Mouse (Mus musculus): ENCODE data around the gene Gm49369. TPM values are rescaled to one million over a fixed set of nuclear protein-coding genes. Genes with fewer than 3 reads are reported as not detected.

Gene Gm49369
- polyA plus RNA-seq, 1 experiment from 2014 or later: 4.4 TPM

- no peak overlapping the region for H3K27ac ChIP-seq
- H3K4me1 ChIP-seq: no peaks in the 10 kb centered on the region
- no peak overlapping the region for H3K4me2 ChIP-seq
- no peak overlapping the region for H3K4me3 ChIP-seq
- no peaks in the 10 kb centered on the region for H3K9me3 ChIP-seq
- 70% methylated on average over 8 of the region's 8 CpGs for WGBS
- no peak overlapping the region for H3K9ac ChIP-seq
- H3K36me3 ChIP-seq (replicated peaks): no peaks in the 10 kb centered on the region
- H3K27me3 ChIP-seq (replicated peaks): no peaks in the 10 kb centered on the region
- ATAC-seq (replicated peaks): no peak
Observed at GRCm38 (mm10) chr7:142359129-142359528, 23.3 kb downstream of the Gm49369 start.

GRCm38 (mm10) chr7:142357566-142357965 is 24.9 kb downstream of the Gm49369 start:
- Histone ChIP-seq H3K36me3 (replicated peaks) (no peaks in the 10 kb centered on the region), H3K9me3 (no peaks in the 10 kb centered on the region), H3K4me2 (no peak overlapping the region), H3K4me1 (no peaks in the 10 kb centered on the region), H3K27me3 (replicated peaks) (no peaks in the 10 kb centered on the region), H3K27ac (no peak overlapping the region), H3K9ac (no peak overlapping the region), H3K4me3 (no peak overlapping the region)
- no peak for ATAC-seq (replicated peaks)
- 89% methylated on average over 3 of the region's 3 CpGs for WGBS

- Histone ChIP-seq H3K36me3 (replicated peaks) (no peaks in the 10 kb centered on the region), H3K4me3 (no peak overlapping the region)
Observed at GRCm38 (mm10) chr7:142354661-142355233, 27.7 kb downstream of the Gm49369 start.

GRCm38 (mm10) chr7:142353854-142354253 is 28.6 kb downstream of the Gm49369 start:
- WGBS: 73% methylated on average over 5 of the region's 5 CpGs
- no peaks in the 10 kb centered on the region for H3K36me3 ChIP-seq (replicated peaks)
- no peak overlapping the region for H3K27ac ChIP-seq
- H3K4me1 ChIP-seq: peaks cover 5% of the 10 kb centered on the region
- no peak overlapping the region for H3K4me2 ChIP-seq
- H3K4me3 ChIP-seq: no peak overlapping the region
- H3K9ac ChIP-seq: no peak overlapping the region
- H3K9me3 ChIP-seq: no peaks in the 10 kb centered on the region
- no peaks in the 10 kb centered on the region for H3K27me3 ChIP-seq (replicated peaks)
- ATAC-seq (replicated peaks): no peak

More at GRCm38 (mm10) chr7:142354661-142355233, 27.7 kb downstream of the Gm49369 start:
- Histone ChIP-seq H3K27me3 (replicated peaks) (no peaks in the 10 kb centered on the region), H3K4me1 (no peaks in the 10 kb centered on the region; the same call in 1 of the 2 replicates), H3K9me3 (no peaks in the 10 kb centered on the region), H3K27ac (no peak overlapping the region), H3K9ac (no peak overlapping the region), H3K4me2 (no peak overlapping the region)
- no peak for ATAC-seq (replicated peaks)
- 79% methylated on average over 8 of the region's 8 CpGs for WGBS

- H3K27me3 ChIP-seq (replicated peaks): no peaks in the 10 kb centered on the region
- peaks cover 5% of the 10 kb centered on the region for H3K4me1 ChIP-seq
- no peak overlapping the region for H3K4me3 ChIP-seq
- peak; percentile 58 for ATAC-seq (replicated peaks)
- peak overlapping the region; percentile 54; the same call in 1 of the 2 replicates for H3K27ac ChIP-seq
- 44% methylated on average over 5 of the region's 5 CpGs for WGBS
- H3K9me3 ChIP-seq: no peaks in the 10 kb centered on the region
- H3K9ac ChIP-seq: no peak overlapping the region
- no peaks in the 10 kb centered on the region for H3K36me3 ChIP-seq (replicated peaks)
- no peak overlapping the region for H3K4me2 ChIP-seq
Observed at GRCm38 (mm10) chr7:142351569-142351968, 30.9 kb downstream of the Gm49369 start.

- H3K4me3 ChIP-seq: no peak overlapping the region
- H3K4me1 ChIP-seq: peaks cover 5% of the 10 kb centered on the region
- H3K27me3 ChIP-seq (replicated peaks): no peaks in the 10 kb centered on the region
- no peak overlapping the region for H3K9ac ChIP-seq
- no peaks in the 10 kb centered on the region for H3K9me3 ChIP-seq
- H3K36me3 ChIP-seq (replicated peaks): no peaks in the 10 kb centered on the region
- peak overlapping the region; percentile 59 for H3K27ac ChIP-seq
- ATAC-seq (replicated peaks): peak; percentile 76; the same call in 1 of the 2 replicates
- 19% methylated on average over 9 of the region's 9 CpGs for WGBS
- no peak overlapping the region for H3K4me2 ChIP-seq
Observed at GRCm38 (mm10) chr7:142349308-142349961, 33.0 kb downstream of the Gm49369 start.

- H3K4me1 ChIP-seq: peaks cover 5% of the 10 kb centered on the region
- 89% methylated on average over 4 of the region's 4 CpGs for WGBS
- H3K27me3 ChIP-seq (replicated peaks): no peaks in the 10 kb centered on the region
- no peaks in the 10 kb centered on the region for H3K36me3 ChIP-seq (replicated peaks)
- no peak overlapping the region for H3K9ac ChIP-seq
- H3K9me3 ChIP-seq: no peaks in the 10 kb centered on the region
- no peak overlapping the region for H3K4me2 ChIP-seq
- no peak overlapping the region for H3K4me3 ChIP-seq
- H3K27ac ChIP-seq: no peak overlapping the region
- ATAC-seq (replicated peaks): no peak
Observed at GRCm38 (mm10) chr7:142347542-142347941, 34.9 kb downstream of the Gm49369 start.

GRCm38 (mm10) chr7:142342247-142342640 is 40.2 kb downstream of the Gm49369 start:
- no peak overlapping the region for H3K9ac ChIP-seq
- no peak for ATAC-seq (replicated peaks)
- 80% methylated on average over 3 of the region's 3 CpGs for WGBS

GRCm38 (mm10) chr7:142341564-142342246 is 40.8 kb downstream of the Gm49369 start:
- Histone ChIP-seq H3K4me2 (no peak overlapping the region), H3K9me3 (no peaks in the 10 kb centered on the region), H3K4me3 (no peak overlapping the region), H3K27me3 (replicated peaks) (no peaks in the 10 kb centered on the region), H3K9ac (no peak overlapping the region), H3K27ac (no peak overlapping the region), H3K36me3 (replicated peaks) (no peaks in the 10 kb centered on the region), H3K4me1 (no peaks in the 10 kb centered on the region)
- 87% methylated on average over 10 of the region's 10 CpGs for WGBS
- ATAC-seq (replicated peaks): no peak

More at GRCm38 (mm10) chr7:142342247-142342640, 40.2 kb downstream of the Gm49369 start:
- Histone ChIP-seq H3K9me3 (no peaks in the 10 kb centered on the region), H3K27ac (no peak overlapping the region), H3K27me3 (replicated peaks) (no peaks in the 10 kb centered on the region), H3K36me3 (replicated peaks) (no peaks in the 10 kb centered on the region), H3K4me3 (no peak overlapping the region), H3K4me1 (no peaks in the 10 kb centered on the region), H3K4me2 (no peak overlapping the region)

GRCm38 (mm10) chr7:142340269-142340970 is 42.0 kb downstream of the Gm49369 start:
- ATAC-seq (replicated peaks): no peak
- Histone ChIP-seq H3K36me3 (replicated peaks) (no peaks in the 10 kb centered on the region), H3K4me2 (no peak overlapping the region), H3K4me1 (no peaks in the 10 kb centered on the region), H3K9ac (no peak overlapping the region), H3K27me3 (replicated peaks) (no peaks in the 10 kb centered on the region), H3K9me3 (no peaks in the 10 kb centered on the region), H3K4me3 (no peak overlapping the region), H3K27ac (no peak overlapping the region)
- 58% methylated on average over 10 of the region's 10 CpGs for WGBS

GRCm38 (mm10) chr7:142335151-142335550 is 47.3 kb downstream of the Gm49369 start:
- no peak for ATAC-seq (replicated peaks)
- no peaks in the 10 kb centered on the region for H3K4me1 ChIP-seq
- WGBS: 76% methylated on average over 8 of the region's 8 CpGs
- H3K9ac ChIP-seq: no peak overlapping the region
- no peaks in the 10 kb centered on the region for H3K9me3 ChIP-seq
- H3K4me2 ChIP-seq: no peak overlapping the region
- no peak overlapping the region for H3K27ac ChIP-seq
- no peaks in the 10 kb centered on the region for H3K36me3 ChIP-seq (replicated peaks)
- H3K4me3 ChIP-seq: no peak overlapping the region
- H3K27me3 ChIP-seq (replicated peaks): no peaks in the 10 kb centered on the region

GRCm38 (mm10) chr7:142334246-142334645 is 48.2 kb downstream of the Gm49369 start:
- Histone ChIP-seq H3K4me2 (no peak overlapping the region), H3K9ac (no peak overlapping the region), H3K4me3 (no peak overlapping the region), H3K27me3 (replicated peaks) (no peaks in the 10 kb centered on the region), H3K4me1 (no peaks in the 10 kb centered on the region), H3K9me3 (no peaks in the 10 kb centered on the region), H3K27ac (no peak overlapping the region), H3K36me3 (replicated peaks) (no peaks in the 10 kb centered on the region)
- WGBS: 13% methylated on average over 3 of the region's 3 CpGs
- ATAC-seq (replicated peaks): peak; percentile 83

Measured in midbrain, embryonic 15.5 days (tissue).